Mouse (Mus musculus) CH12.LX (cell line): Measurements from ENCODE around the gene Reg1. TPM values are rescaled to one million over a fixed set of nuclear protein-coding genes. Genes with fewer than 3 reads are reported as not detected.

Experiments
- DNase-seq: peaks from one replicate; pipeline ENCODE4 v3.0.0-alpha.2; 2013; ENCODE audit errors: extremely low read depth
- H3K27ac ChIP-seq: 2 replicates; pipeline ENCODE4 v1.5.1; 2012; ENCODE audit warnings: low read depth, mild to moderate bottlenecking, control low read depth, moderate library complexity; ENCODE audit not compliant: insufficient read depth
- H3K27me3 ChIP-seq: replicated peaks from 2 replicates; pipeline ENCODE3; 2012; ENCODE audit warnings: inconsistent platforms
- H3K36me3 ChIP-seq, 2 experiments: replicated peaks in 1 of 2; 2 replicates each; pipeline versions ENCODE3 to v1.6.1; 2012; ENCODE audit warnings: inconsistent platforms in 1 of 2, low read length in 1 of 2, mild to moderate bottlenecking in 1 of 2, mixed read lengths in 1 of 2, moderate library complexity in 1 of 2; ENCODE audit not compliant: control insufficient read depth in 1 of 2, insufficient read depth in 1 of 2
- H3K4me1 ChIP-seq, 2 experiments: 2 replicates each; pipeline ENCODE4 v1.6.1; 2012; ENCODE audit warnings: inconsistent platforms in 1 of 2, moderate library complexity in 1 of 2; ENCODE audit not compliant: insufficient read depth in 2 of 2, control insufficient read depth in 1 of 2
- H3K4me2 ChIP-seq: 2 replicates; pipeline ENCODE4 v1.6.1; 2012; ENCODE audit warnings: low read depth, mild to moderate bottlenecking, control low read depth; ENCODE audit not compliant: poor library complexity, insufficient read depth, severe bottlenecking
- H3K4me3 ChIP-seq, 3 experiments: fragments of 150-350 bp in 1 of 3; sonication (generic) in 1 of 3; replicated peaks in 1 of 3; 2 replicates each; pipeline versions ENCODE3 to v1.5.1; 2011 to 2012; ENCODE audit warnings: low read depth in 2 of 3, low read length in 2 of 3, mild to moderate bottlenecking in 2 of 3, moderate library complexity in 2 of 3, control low read depth in 1 of 3, improper control_type of control experiment in 1 of 3, inconsistent platforms in 1 of 3, mixed read lengths in 1 of 3; ENCODE audit not compliant: poor library complexity in 1 of 3
- H3K79me2 ChIP-seq: replicated peaks from 2 replicates; pipeline ENCODE4 v1.6.1; 2012; ENCODE audit warnings: mild to moderate bottlenecking, moderate library complexity; ENCODE audit not compliant: control insufficient read depth, poor library complexity, insufficient read depth, severe bottlenecking; ENCODE audit errors: extremely low read depth
- H3K9ac ChIP-seq: 2 replicates; pipeline ENCODE4 v1.6.1; 2012; ENCODE audit warnings: low read depth, mild to moderate bottlenecking, control low read depth, moderate library complexity; ENCODE audit not compliant: insufficient read depth
- H3K9me3 ChIP-seq: replicated peaks from 2 replicates; pipeline ENCODE3; 2012; ENCODE audit warnings: low read length, inconsistent platforms, mixed read lengths
- BHLHE40 ChIP-seq: IDR thresholded peaks from 2 replicates; pipeline ENCODE4 v1.6.1; 2011; ENCODE audit warnings: mild to moderate bottlenecking, low read depth, low read length, improper control_type of control experiment
- CHD1 ChIP-seq: IDR thresholded peaks from 2 replicates; pipeline ENCODE4 v1.6.1; 2012; ENCODE audit warnings: low read depth, low read length, improper control_type of control experiment, inconsistent platforms
- CTCF ChIP-seq, 2 experiments: IDR thresholded peaks in 1 of 2; conservative IDR thresholded peaks in 1 of 2; 2 replicates each; pipeline ENCODE4 v1.5.1; 2011 to 2012; ENCODE audit warnings: low read depth in 2 of 2, low read length in 2 of 2, improper control_type of control experiment in 1 of 2, inconsistent platforms in 1 of 2, mild to moderate bottlenecking in 1 of 2, moderate library complexity in 1 of 2
- E2F4 ChIP-seq: IDR thresholded peaks from 2 replicates; pipeline ENCODE4 v1.6.1; 2011; ENCODE audit warnings: low read depth, low read length, improper control_type of control experiment; ENCODE audit not compliant: insufficient replicate concordance
- ELF1 ChIP-seq: IDR thresholded peaks from 2 replicates; pipeline ENCODE4 v1.6.1; 2014; ENCODE audit warnings: low read depth, mild to moderate bottlenecking, inconsistent platforms, low read length, improper control_type of control experiment
- EP300 ChIP-seq: IDR thresholded peaks from 2 replicates; pipeline ENCODE4 v1.6.1; 2011; ENCODE audit warnings: low read length, improper control_type of control experiment
- GABPA ChIP-seq: IDR thresholded peaks from 2 replicates; pipeline ENCODE4 v1.6.1; 2012; ENCODE audit warnings: low read depth, low read length, improper control_type of control experiment, inconsistent platforms; ENCODE audit not compliant: insufficient replicate concordance
- IRF4 ChIP-seq: IDR thresholded peaks from 2 replicates; pipeline ENCODE4 v1.6.1; 2014; ENCODE audit warnings: low read depth, mild to moderate bottlenecking, inconsistent platforms, low read length, improper control_type of control experiment
- KAT2A ChIP-seq: IDR thresholded peaks from 2 replicates; pipeline ENCODE4 v1.6.1; 2012; ENCODE audit warnings: low read length, improper control_type of control experiment, inconsistent platforms; ENCODE audit not compliant: insufficient replicate concordance
- MAX ChIP-seq: IDR thresholded peaks from 2 replicates; pipeline ENCODE4 v1.6.1; 2011; ENCODE audit warnings: low read length, improper control_type of control experiment
- MAZ ChIP-seq: IDR thresholded peaks from 2 replicates; pipeline ENCODE4 v1.6.1; 2012; ENCODE audit warnings: low read depth, mild to moderate bottlenecking, inconsistent platforms, low read length, improper control_type of control experiment, moderate library complexity
- NRF1 ChIP-seq: IDR thresholded peaks from 2 replicates; pipeline ENCODE4 v1.6.1; 2014; ENCODE audit warnings: low read depth, mild to moderate bottlenecking, inconsistent platforms, low read length, improper control_type of control experiment, moderate library complexity
- PAX5 ChIP-seq: IDR thresholded peaks from 2 replicates; pipeline ENCODE4 v1.6.1; 2012; ENCODE audit warnings: low read length, inconsistent platforms, mixed read lengths
- SIN3A ChIP-seq: IDR thresholded peaks from 2 replicates; pipeline ENCODE4 v1.6.1; 2012; ENCODE audit warnings: low read length, improper control_type of control experiment, inconsistent platforms
- SMC3 ChIP-seq: IDR thresholded peaks from 2 replicates; pipeline ENCODE4 v1.6.1; 2011; ENCODE audit warnings: low read depth, low read length, improper control_type of control experiment
- TCF12 ChIP-seq: IDR thresholded peaks from 2 replicates; pipeline ENCODE4 v1.6.1; 2014; ENCODE audit warnings: low read depth, mild to moderate bottlenecking, inconsistent platforms, low read length, improper control_type of control experiment
- USF2 ChIP-seq: conservative IDR thresholded peaks from 2 replicates; pipeline ENCODE4 v1.6.1; 2011; ENCODE audit warnings: low read depth, low read length, improper control_type of control experiment
- ZC3H11A ChIP-seq: IDR thresholded peaks from 2 replicates; pipeline ENCODE4 v1.6.1; 2012; ENCODE audit warnings: low read depth, mild to moderate bottlenecking, inconsistent platforms, low read length, improper control_type of control experiment
- dilution Hi-C: fragments of 300-500 bp; cut with MboI; formaldehyde crosslinking; loops from 2 replicates; pipeline ENCODE4 v1.14.3; 2020; ENCODE audit warnings: low sequenced_read_pairs; ENCODE audit not compliant: extremely low pct_unique_long_range_greater_than_20kb, extremely low pct_ligation_motif_present
- in situ Hi-C: fragments of 300-500 bp; cut with MboI; formaldehyde crosslinking; loops from 3 replicates; pipeline ENCODE4 v1.14.3; 2019; ENCODE audit warnings: low sequenced_read_pairs, low pct_ligation_motif_present, low pct_unique_long_range_greater_than_20kb, mixed read lengths
- polyA plus RNA-seq: library from polyadenylated mRNA; unstranded; fragments of >175 nt; gene quantifications from 2 replicates; pipeline ENCODE4 v1.2.1, GENCODE M21; 2012; ENCODE audit warnings: low read depth; ENCODE audit not compliant: insufficient read length
- total RNA-seq, 2 experiments: library from RNA; depleted of rRNA; stranded (reverse); fragments of 300-350 nt in 1 of 2; fragments of >200 nt in 1 of 2; gene quantifications; 2 replicates each; pipeline ENCODE4 v1.2.3; 2012 to 2014

Reg1 gene
- total and polyA plus RNA-seq, 3 experiments, result not detected

DNA sequence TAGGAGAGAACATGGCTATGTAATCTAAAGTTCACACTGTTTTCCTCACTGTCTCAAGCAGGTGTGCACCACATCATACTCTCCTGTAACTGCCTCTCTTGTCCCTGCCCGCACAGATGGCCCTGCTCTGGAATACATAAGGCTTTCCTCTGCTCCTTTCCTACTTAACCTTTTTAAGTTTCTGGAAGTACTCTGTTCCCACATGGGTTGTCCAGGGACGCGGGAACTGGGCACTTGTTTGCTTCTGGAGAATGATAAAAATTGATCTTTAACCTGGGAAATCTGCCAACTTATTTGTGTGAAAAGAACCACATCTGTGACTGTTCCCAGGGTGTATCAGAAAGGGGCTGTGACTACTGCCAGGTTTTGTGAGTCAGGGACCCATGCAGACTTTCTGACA is 3.0 kb downstream of the Reg1 start:
- H3K27me3 ChIP-seq, result no peaks in the 10 kb centered on the region
- no peak overlapping the region for H3K4me2 ChIP-seq
- H3K4me1 ChIP-seq, result no peaks in the 10 kb centered on the region
- H3K9ac ChIP-seq, result no peak overlapping the region
- no peaks in the 10 kb centered on the region for H3K36me3 ChIP-seq
- peaks cover 23% of the 10 kb centered on the region for H3K9me3 ChIP-seq
- no peak overlapping the region for H3K4me3 ChIP-seq
- in situ Hi-C loops (no loop called here), dilution Hi-C loops (no loop called here)
- TF ChIP-seq IRF4 (no peak), USF2 (no peak)
- no peaks in the 10 kb centered on the region for H3K79me2 ChIP-seq
- DNase-seq, result no peak
- no peak overlapping the region for H3K27ac ChIP-seq

DNA sequence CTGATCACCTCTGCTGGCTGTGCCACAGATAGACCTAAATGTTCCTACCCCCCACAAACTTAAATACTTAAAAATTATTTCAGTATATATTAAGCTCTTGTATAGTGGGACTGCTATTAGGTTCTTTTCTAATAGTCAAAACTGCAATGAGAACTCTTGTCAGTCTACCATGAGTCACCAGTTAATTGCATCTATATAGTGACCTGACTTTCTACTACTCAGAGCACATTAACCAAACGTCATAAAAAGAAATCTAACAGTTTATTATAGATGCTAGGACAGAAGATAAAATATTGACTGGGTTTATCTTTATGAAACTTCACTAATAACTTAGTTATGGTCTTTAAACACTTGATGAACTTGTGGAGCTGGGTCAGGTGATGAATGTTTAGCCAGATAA is 24.7 kb downstream of the Reg1 start:
- Histone ChIP-seq H3K4me3 (no peak overlapping the region), H3K27ac (no peak overlapping the region), H3K4me1 (no peaks in the 10 kb centered on the region), H3K9me3 (peaks cover 18% of the 10 kb centered on the region), H3K4me2 (no peak overlapping the region), H3K79me2 (no peaks in the 10 kb centered on the region), H3K36me3 (no peaks in the 10 kb centered on the region), H3K27me3 (no peaks in the 10 kb centered on the region), H3K9ac (no peak overlapping the region)
- DNase-seq, result no peak
- dilution Hi-C loops (no loop called here), in situ Hi-C loops (no loop called here)
- TF ChIP-seq TCF12 (no peak), CHD1 (no peak), KAT2A (no peak), BHLHE40 (no peak), USF2 (no peak), EP300 (no peak), ZC3H11A (no peak), NRF1 (no peak), SIN3A (no peak), CTCF (conservative IDR thresholded peaks at IDR 0.05 in 1 of 2, IDR thresholded peaks at IDR 0.05 in 1 of 2; ENCODE audit: low read depth in 2 of 2, low read length in 2 of 2) (no peak), ELF1 (no peak), E2F4 (no peak), MAZ (no peak), MAX (no peak), PAX5 (no peak), GABPA (no peak), SMC3 (no peak)
